Mouse (Mus musculus) neural tube, embryonic 15.5 days (tissue): ENCODE measurements at regions not wholly inside any gene's neighbourhood (a gene's known extent, or its start where the extent isn't known, plus 50 kb on each side); places are given as distances from the start of the nearest gene placed in this dataset.

ENCODE experiments used
- ATAC-seq: fragments of 200-750 bp; cut with Nextera tagmentation; 2 replicates; pipeline ENCODE4 v1.8.0; 2017; ENCODE audit warnings: mild to moderate bottlenecking, moderate TSS enrichment, moderate library complexity; ENCODE audit not compliant: low FRiP score
- H3K27ac ChIP-seq: fragments of 300-500 bp; sonication (generic); replicated peaks from 2 replicates; pipeline ENCODE4 v1.5.1; 2015; ENCODE audit warnings: mild to moderate bottlenecking, inconsistent platforms
- H3K27me3 ChIP-seq: fragments of 300-500 bp; sonication (generic); replicated peaks from 2 replicates; pipeline ENCODE4 v1.6.1; 2015; ENCODE audit warnings: inconsistent platforms
- H3K36me3 ChIP-seq: fragments of 300-500 bp; sonication (generic); 2 replicates; pipeline ENCODE4 v1.6.1; 2015; ENCODE audit warnings: inconsistent platforms
- H3K4me1 ChIP-seq: fragments of 300-500 bp; sonication (generic); 2 replicates; pipeline ENCODE4 v1.6.1; 2015; ENCODE audit warnings: inconsistent platforms
- H3K4me2 ChIP-seq: fragments of 300-500 bp; sonication (generic); 2 replicates; pipeline ENCODE4 v1.6.1; 2015; ENCODE audit warnings: inconsistent platforms, mild to moderate bottlenecking, moderate library complexity
- H3K4me3 ChIP-seq: fragments of 300-500 bp; sonication (generic); replicated peaks from 2 replicates; pipeline ENCODE4 v1.5.1; 2015; ENCODE audit warnings: mild to moderate bottlenecking, inconsistent platforms
- H3K9ac ChIP-seq: fragments of 300-500 bp; sonication (generic); replicated peaks from 2 replicates; pipeline ENCODE4 v1.6.1; 2015; ENCODE audit warnings: mild to moderate bottlenecking, inconsistent platforms
- H3K9me3 ChIP-seq: fragments of 300-500 bp; sonication (generic); replicated peaks from 2 replicates; pipeline ENCODE4 v1.6.1; 2016; ENCODE audit warnings: inconsistent platforms
- WGBS: fragments of 180-500 bp; shearing (Covaris S2); methylation state at CpG from one replicate; pipeline ENCODE4 v1.1.7; 2015; ENCODE audit warnings: mixed read lengths; 5-methylcytosine and 5-hydroxymethylcytosine counted together

GRCm38 (mm10) chr6:35378851-35379250, 52.9 kb upstream of the Fam180a start:
- H3K9ac ChIP-seq, result no peak overlapping the region
- H3K4me3 ChIP-seq, result no peak overlapping the region
- no peaks in the 10 kb centered on the region for H3K9me3 ChIP-seq
- no peak overlapping the region for H3K27ac ChIP-seq
- no peaks in the 10 kb centered on the region for H3K27me3 ChIP-seq
- H3K4me2 ChIP-seq, result no peak overlapping the region
- peaks cover 14% of the 10 kb centered on the region for H3K4me1 ChIP-seq
- no peak for ATAC-seq
- no peaks in the 10 kb centered on the region for H3K36me3 ChIP-seq
- 95% methylated on average over 6 of the region's 6 CpGs for WGBS

GRCm38 (mm10) chr6:35377535-35377934, 51.6 kb upstream of the Fam180a start:
- Histone ChIP-seq H3K4me2 (no peak overlapping the region), H3K27me3 (no peaks in the 10 kb centered on the region), H3K4me3 (no peak overlapping the region), H3K4me1 (peaks cover 14% of the 10 kb centered on the region), H3K9ac (no peak overlapping the region), H3K36me3 (no peaks in the 10 kb centered on the region), H3K9me3 (no peaks in the 10 kb centered on the region), H3K27ac (no peak overlapping the region)
- WGBS, result 98% methylated on average over 3 of the region's 3 CpGs
- ATAC-seq, result no peak

- no peak overlapping the region for H3K4me2 ChIP-seq
- 79% methylated on average over 9 of the region's 9 CpGs for WGBS
- ATAC-seq, result no peak
- no peaks in the 10 kb centered on the region for H3K9me3 ChIP-seq
- H3K27ac ChIP-seq, result no peak overlapping the region
- no peaks in the 10 kb centered on the region for H3K36me3 ChIP-seq
- no peak overlapping the region for H3K9ac ChIP-seq
- H3K4me1 ChIP-seq, result peaks cover 14% of the 10 kb centered on the region
- H3K4me3 ChIP-seq, result no peak overlapping the region
- no peaks in the 10 kb centered on the region for H3K27me3 ChIP-seq
These were observed 50.6 kb upstream of the Fam180a start for GRCm38 (mm10) chr6:35376526-35376925.
